Mouse (Mus musculus) kidney, embryonic 16.5 days (tissue): ENCODE measurements around the gene Vezt. TPM values are rescaled to one million over a fixed set of nuclear protein-coding genes. Genes with fewer than 3 reads are reported as not detected.

Experiments used
- ATAC-seq: fragments of 200-750 bp; cut with Nextera tagmentation; 2 replicates; pipeline ENCODE4 v1.8.0; 2017; ENCODE audit warnings: moderate TSS enrichment; ENCODE audit not compliant: low FRiP score, low TSS enrichment
- H3K27ac ChIP-seq: fragments of 300-500 bp; sonication (generic); 2 replicates; pipeline ENCODE4 v1.5.1; 2014; ENCODE audit warnings: low read length
- H3K27me3 ChIP-seq: fragments of 300-500 bp; sonication (generic); 2 replicates; pipeline ENCODE4 v1.6.1; 2014; ENCODE audit warnings: low read length, control low read depth, mixed read lengths; ENCODE audit not compliant: insufficient read depth
- H3K36me3 ChIP-seq: fragments of 300-500 bp; sonication (generic); 2 replicates; pipeline ENCODE4 v1.6.1; 2014; ENCODE audit warnings: low read length, control low read depth, mixed read lengths; ENCODE audit not compliant: insufficient read depth
- H3K4me1 ChIP-seq: fragments of 300-500 bp; sonication (generic); 2 replicates; pipeline ENCODE4 v1.6.1; 2014; ENCODE audit warnings: low read length, control low read depth, mixed read lengths; ENCODE audit not compliant: insufficient read depth
- H3K4me2 ChIP-seq: fragments of 300-500 bp; sonication (generic); replicated peaks from 2 replicates; pipeline ENCODE4 v1.6.1; 2014; ENCODE audit warnings: low read depth, low read length
- H3K4me3 ChIP-seq: fragments of 300-500 bp; sonication (generic); 2 replicates; pipeline ENCODE4 v1.5.1; 2014; ENCODE audit warnings: mild to moderate bottlenecking, low read length
- H3K9ac ChIP-seq: fragments of 300-500 bp; sonication (generic); replicated peaks from 2 replicates; pipeline ENCODE4 v1.6.1; 2014; ENCODE audit warnings: low read length
- H3K9me3 ChIP-seq: fragments of 300-500 bp; sonication (generic); 2 replicates; pipeline ENCODE4 v1.6.1; 2016; ENCODE audit warnings: low read length, control low read depth
- WGBS: fragments of 180-500 bp; shearing (Covaris S2); extraction: QIAGEN DNeasy Blood & Tissue Kit; methylation state at CpG from one replicate; pipeline ENCODE4 v1.1.7; 2014; 5-methylcytosine and 5-hydroxymethylcytosine counted together
- polyA plus RNA-seq: library from polyadenylated mRNA; unstranded; fragments of >200 nt; fragmentation: Nextera tagmentation; extraction: Ambion mirVana; gene quantifications from 2 replicates; pipeline ENCODE4 v1.2.1, GENCODE M21; 2015

Gene Vezt
- polyA plus RNA-seq, 1 experiment from 2014 or later = 24.5 TPM

DNA sequence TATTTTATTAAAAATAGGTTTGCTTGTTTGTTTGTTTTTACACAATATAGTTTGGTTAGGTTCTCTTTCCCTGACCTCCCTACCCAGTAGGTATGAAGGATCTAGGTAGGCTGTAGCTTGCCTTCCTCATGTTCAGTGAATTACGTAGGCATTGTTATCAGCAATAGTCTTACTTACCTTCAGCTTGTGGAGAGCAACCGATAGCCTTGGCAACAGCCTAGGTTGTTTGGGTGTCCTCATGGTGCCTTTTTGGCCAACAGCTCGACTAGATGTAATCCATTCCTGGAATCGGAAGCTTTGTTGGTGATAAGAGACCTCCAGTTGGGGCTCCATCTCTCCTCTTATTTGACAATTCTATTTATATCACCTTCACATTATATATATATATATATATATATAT, 114.5 kb downstream of the Vezt start:
- Histone ChIP-seq H3K9ac (no peak overlapping the region), H3K4me1 (no peaks in the 10 kb centered on the region), H3K27me3 (no peaks in the 10 kb centered on the region), H3K4me2 (no peak overlapping the region), H3K27ac (no peak overlapping the region), H3K9me3 (no peaks in the 10 kb centered on the region), H3K4me3 (no peak overlapping the region), H3K36me3 (no peaks in the 10 kb centered on the region)
- 95% methylated on average over 4 of the region's 4 CpGs for WGBS
- ATAC-seq = no peak

DNA sequence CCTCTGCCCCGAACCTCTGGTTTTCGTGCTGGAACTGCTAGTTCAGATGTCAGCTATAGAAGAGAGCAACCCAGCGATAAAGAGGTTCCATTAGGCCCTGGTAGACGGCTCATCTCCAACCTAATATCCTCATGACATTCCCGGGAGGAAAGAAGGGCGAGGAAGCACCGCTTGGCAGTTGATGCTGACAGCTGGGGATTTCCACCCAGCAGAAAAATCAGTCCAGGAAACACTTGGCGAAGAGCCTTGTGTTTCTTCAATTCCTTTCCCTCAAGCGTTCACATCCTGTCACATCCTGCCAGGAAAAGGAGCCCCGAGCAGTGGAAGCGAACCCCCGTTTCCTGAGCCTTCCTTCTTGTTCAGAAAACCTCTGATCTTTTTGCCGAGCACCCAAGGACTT, 116.4 kb downstream of the Vezt start:
- Histone ChIP-seq H3K36me3 (no peaks in the 10 kb centered on the region), H3K4me2 (no peak overlapping the region), H3K4me3 (no peak overlapping the region), H3K9me3 (no peaks in the 10 kb centered on the region), H3K27ac (peak overlapping the region; percentile 32), H3K9ac (no peak overlapping the region), H3K4me1 (no peaks in the 10 kb centered on the region), H3K27me3 (no peaks in the 10 kb centered on the region)
- WGBS = 52% methylated on average over 13 of the region's 13 CpGs
- ATAC-seq = no peak; the same call in 1 of the 2 replicates

DNA sequence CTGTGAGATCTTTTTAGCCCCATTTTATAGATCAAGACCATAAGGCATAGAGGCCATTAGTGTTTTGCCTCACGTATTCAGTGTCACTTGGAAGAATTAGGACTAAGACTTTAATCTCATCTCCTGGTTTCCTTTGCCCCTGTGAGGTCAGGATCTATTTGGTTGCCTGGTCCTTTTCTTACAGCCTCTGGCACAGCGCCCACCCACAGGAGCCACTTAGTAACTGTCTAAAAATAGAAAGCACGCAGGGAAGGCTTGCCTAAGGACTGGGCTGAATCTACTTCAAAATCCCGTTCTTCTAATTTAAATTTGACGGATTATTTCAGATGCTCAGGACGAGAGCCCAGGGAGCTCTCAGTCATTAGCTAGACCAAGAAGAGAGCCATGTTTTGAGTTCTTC, 116.9 kb downstream of the Vezt start:
- H3K4me2 ChIP-seq = no peak overlapping the region
- H3K9me3 ChIP-seq = no peaks in the 10 kb centered on the region
- no peak overlapping the region for H3K9ac ChIP-seq
- WGBS = 59% methylated on average over 6 of the region's 6 CpGs
- no peaks in the 10 kb centered on the region for H3K4me1 ChIP-seq
- no peak for ATAC-seq
- no peaks in the 10 kb centered on the region for H3K36me3 ChIP-seq
- H3K27me3 ChIP-seq = no peaks in the 10 kb centered on the region
- H3K27ac ChIP-seq = peak overlapping the region; percentile 32; the same call in 1 of the 2 replicates
- no peak overlapping the region for H3K4me3 ChIP-seq

DNA sequence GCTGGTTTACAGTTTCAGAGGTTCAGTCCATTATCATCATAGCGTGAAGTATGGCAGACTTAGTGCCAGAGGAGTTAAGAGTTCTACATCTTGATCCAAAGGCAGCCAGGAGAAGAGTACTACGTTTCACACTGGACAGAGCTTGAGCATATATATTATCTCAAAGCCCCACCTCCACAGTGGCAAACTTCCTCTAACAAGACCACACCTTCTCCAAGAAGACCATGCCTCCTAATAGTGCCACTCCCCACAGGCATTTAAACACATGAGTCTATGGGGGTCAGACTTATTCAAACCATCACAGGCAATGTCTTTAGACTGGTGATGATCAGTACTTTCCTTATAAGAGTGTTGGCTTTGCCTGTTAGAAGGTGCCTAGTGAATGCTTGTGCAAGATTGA, 117.5 kb downstream of the Vezt start:
- no peaks in the 10 kb centered on the region for H3K36me3 ChIP-seq
- H3K9ac ChIP-seq = no peak overlapping the region
- H3K9me3 ChIP-seq = no peaks in the 10 kb centered on the region
- H3K4me1 ChIP-seq = no peaks in the 10 kb centered on the region
- H3K4me3 ChIP-seq = no peak overlapping the region
- WGBS = 67% methylated on average over 2 of the region's 2 CpGs
- H3K27ac ChIP-seq = 0 out of 2 replicates have a peak overlapping the region, but pooled peaks have one; percentile 4
- H3K4me2 ChIP-seq = no peak overlapping the region
- H3K27me3 ChIP-seq = no peaks in the 10 kb centered on the region
- ATAC-seq = no peak

DNA sequence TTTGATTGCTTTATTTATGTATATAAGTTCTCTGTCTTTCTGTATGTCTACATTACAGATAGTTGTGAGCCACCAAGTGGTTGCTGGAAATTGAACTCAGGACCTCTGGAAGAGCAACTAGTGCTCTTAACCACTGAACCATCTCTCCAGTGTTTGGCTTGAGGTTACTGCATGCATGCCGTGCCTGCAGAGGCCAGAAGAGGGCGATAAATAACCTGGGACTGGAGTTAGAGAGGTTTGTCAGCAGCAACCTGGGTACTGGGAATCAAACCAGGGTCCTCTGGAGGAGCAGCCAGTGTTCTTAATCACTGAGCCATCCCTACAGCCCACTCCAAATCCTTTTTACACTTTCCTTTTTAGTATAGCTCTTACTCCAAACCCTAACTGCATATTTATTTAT, 118.8 kb downstream of the Vezt start:
- WGBS = 83% methylated on average over 2 of the region's 2 CpGs
- Histone ChIP-seq H3K9me3 (no peaks in the 10 kb centered on the region), H3K4me3 (no peak overlapping the region)

DNA sequence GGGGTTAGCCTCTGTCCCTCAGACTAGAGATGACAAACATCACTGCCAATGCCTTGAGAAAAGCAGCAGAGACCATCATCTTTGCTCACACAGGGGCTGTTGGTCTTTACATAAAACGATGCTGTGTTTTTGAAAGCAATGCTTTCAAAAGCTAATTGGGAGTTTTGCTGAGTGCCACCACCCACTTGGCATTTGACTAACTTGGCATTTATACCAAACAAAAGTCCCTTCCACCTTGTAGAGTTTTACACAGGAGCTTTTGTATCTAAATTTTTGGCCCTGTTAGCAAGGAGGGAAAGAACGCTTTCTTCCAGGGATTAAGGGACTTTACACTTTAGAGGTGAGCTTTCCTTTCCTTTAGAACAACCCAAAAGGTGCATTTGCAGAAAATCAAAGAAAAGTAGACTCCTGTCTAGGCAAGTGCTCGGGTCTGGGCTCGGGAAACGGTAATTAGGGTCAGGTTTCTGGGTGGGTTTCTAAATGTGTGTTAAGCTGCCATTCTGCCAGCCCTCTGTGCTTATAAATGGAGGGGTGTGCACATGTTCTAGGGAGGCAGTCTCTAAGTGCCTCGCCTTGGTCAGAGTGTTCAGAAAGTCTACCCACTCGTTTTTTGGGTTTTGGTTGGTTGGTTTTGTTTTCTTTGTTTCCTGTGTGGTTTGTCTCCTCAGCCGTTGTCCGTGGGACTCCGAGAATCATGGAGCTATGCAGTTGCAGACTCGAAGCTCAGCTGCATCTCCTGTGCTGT, 119.9 kb downstream of the Vezt start:
- H3K9ac ChIP-seq = no peak overlapping the region
- H3K36me3 ChIP-seq = no peaks in the 10 kb centered on the region
- no peaks in the 10 kb centered on the region for H3K27me3 ChIP-seq
- H3K9me3 ChIP-seq = no peaks in the 10 kb centered on the region
- H3K4me2 ChIP-seq = no peak overlapping the region
- H3K27ac ChIP-seq = no peak overlapping the region
- WGBS = 34% methylated on average over 11 of the region's 11 CpGs
- no peaks in the 10 kb centered on the region for H3K4me1 ChIP-seq
- no peak for ATAC-seq
- H3K4me3 ChIP-seq = no peak overlapping the region

More for the DNA sequence above, 118.8 kb downstream of the Vezt start:
- ATAC-seq = no peak
- Histone ChIP-seq H3K4me2 (no peak overlapping the region), H3K27ac (no peak overlapping the region), H3K4me1 (no peaks in the 10 kb centered on the region), H3K27me3 (no peaks in the 10 kb centered on the region), H3K36me3 (no peaks in the 10 kb centered on the region), H3K9ac (no peak overlapping the region)

DNA sequence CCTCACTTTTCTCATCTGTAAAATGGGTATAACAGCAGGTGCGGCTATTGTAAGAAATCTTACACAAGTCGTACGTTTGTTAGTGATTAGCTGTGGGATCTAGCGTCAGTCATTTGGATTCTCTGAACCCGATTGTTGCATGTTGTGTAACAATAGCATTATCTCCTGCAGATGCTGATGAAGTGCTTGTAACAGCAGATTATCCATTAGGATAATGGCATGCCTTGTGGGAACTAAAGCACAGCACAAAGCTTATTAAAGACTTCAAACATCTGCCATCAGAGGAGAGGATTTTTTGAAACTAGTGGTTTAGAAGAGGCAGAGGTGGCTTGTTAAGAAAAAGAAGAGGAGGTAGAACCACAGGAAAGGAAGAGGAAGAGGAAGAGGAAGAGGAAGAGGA, 122.1 kb downstream of the Vezt start:
- no peak for ATAC-seq
- 95% methylated on average over 5 of the region's 5 CpGs for WGBS

DNA sequence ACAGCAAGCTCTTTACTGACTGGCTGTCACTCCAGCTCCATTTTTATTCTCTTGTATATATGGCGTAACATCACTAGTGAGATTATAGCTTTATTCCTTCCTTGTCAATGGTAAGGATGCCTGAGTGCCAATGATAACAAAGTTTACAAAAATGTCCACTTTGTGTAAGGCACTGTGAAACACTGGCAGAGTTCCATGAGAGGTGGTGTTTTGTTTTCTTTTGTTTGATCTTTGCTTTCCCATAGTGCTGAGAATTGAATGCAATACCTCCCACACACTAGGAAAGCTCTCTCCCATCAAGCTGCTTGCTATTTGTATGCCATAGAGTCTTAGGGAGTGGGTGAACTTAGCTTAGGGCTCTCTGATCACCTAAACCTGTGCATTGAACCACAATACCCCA, 122.7 kb downstream of the Vezt start:
- no peaks in the 10 kb centered on the region for H3K27me3 ChIP-seq
- no peak overlapping the region for H3K4me2 ChIP-seq
- no peak for ATAC-seq
- H3K36me3 ChIP-seq = no peaks in the 10 kb centered on the region
- no peak overlapping the region for H3K27ac ChIP-seq
- H3K4me3 ChIP-seq = no peak overlapping the region
- 93% methylated on average over 1 of the region's 1 CpGs for WGBS
- no peaks in the 10 kb centered on the region for H3K9me3 ChIP-seq
- H3K9ac ChIP-seq = no peak overlapping the region
- H3K4me1 ChIP-seq = no peaks in the 10 kb centered on the region

More for the DNA sequence above, 122.1 kb downstream of the Vezt start:
- H3K4me1 ChIP-seq = no peaks in the 10 kb centered on the region
- H3K4me3 ChIP-seq = no peak overlapping the region
- no peaks in the 10 kb centered on the region for H3K9me3 ChIP-seq
- no peak overlapping the region for H3K27ac ChIP-seq
- H3K9ac ChIP-seq = no peak overlapping the region
- H3K27me3 ChIP-seq = no peaks in the 10 kb centered on the region
- no peak overlapping the region for H3K4me2 ChIP-seq
- H3K36me3 ChIP-seq = no peaks in the 10 kb centered on the region

DNA sequence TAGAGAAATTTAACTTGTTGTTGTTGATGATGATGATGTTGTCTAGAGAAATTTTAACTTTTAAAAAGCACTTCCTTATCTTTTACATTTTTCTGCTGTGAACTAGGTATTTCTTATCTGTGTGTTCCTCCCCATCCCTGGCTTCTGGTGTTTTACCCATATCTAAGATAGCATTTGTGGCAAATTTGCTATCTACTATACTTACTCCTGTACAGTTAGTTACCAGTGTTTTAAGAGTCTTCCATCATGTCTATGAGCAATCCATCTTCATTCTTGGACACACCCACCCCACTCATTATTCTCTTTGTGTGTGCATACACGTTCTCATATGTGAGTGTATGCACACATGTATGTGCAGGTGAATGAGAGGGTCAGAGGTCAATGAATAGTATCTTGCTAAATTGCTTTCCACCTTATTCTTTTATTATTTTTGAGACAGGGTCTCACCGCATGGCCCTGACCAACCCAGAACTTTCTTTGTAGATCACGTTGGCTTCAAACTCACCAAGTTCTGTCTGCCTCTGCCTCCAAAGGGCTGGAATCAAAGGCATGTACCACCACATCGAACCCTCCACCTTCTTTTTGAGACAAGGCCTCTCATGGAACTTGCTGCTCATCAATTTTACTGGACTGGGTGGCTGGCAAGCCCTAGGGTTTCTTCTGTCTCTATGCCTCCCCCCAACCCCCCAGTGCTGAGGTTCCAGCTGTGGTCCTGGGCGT, 123.3 kb downstream of the Vezt start:
- Histone ChIP-seq H3K9ac (no peak overlapping the region), H3K4me2 (no peak overlapping the region), H3K4me1 (no peaks in the 10 kb centered on the region), H3K9me3 (no peaks in the 10 kb centered on the region), H3K27ac (no peak overlapping the region), H3K27me3 (no peaks in the 10 kb centered on the region), H3K4me3 (no peak overlapping the region), H3K36me3 (no peaks in the 10 kb centered on the region)
- 92% methylated on average over 5 of the region's 5 CpGs for WGBS
- ATAC-seq = no peak

DNA sequence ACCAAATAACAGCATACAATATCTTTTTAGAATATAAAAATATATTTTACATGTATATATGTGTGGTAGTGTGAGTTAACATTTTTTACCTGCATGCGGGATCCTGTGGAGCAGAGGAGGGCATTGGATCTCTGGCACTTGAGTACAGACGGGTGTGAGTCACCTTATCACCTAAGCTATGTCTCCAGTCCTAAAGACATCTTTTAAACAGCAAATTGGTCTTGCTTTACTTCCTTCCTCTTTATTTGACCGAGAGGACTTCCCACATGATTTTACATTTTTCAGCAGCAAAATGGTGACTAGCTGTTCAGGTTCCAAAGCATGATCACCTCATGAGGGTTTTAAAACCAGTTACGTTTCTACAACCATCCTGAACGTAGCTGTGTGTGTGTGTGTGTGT, 124.3 kb downstream of the Vezt start:
- 71% methylated on average over 5 of the region's 5 CpGs for WGBS
- Histone ChIP-seq H3K36me3 (no peaks in the 10 kb centered on the region), H3K4me1 (no peaks in the 10 kb centered on the region), H3K4me2 (no peak overlapping the region), H3K9ac (no peak overlapping the region), H3K27ac (no peak overlapping the region), H3K4me3 (no peak overlapping the region), H3K9me3 (no peaks in the 10 kb centered on the region), H3K27me3 (no peaks in the 10 kb centered on the region)
- no peak for ATAC-seq
